Mouse (Mus musculus) embryo, embryonic 10.5 days (tissue): Measurements from ENCODE around the gene Dtx1.

ENCODE experiments used
- DNase-seq: peaks from one replicate; pipeline ENCODE4 v3.0.0-alpha.2; 2015; ENCODE audit warnings: low spot score

Gene Dtx1

GRCm38 (mm10) chr5:120703660-120704059 lies 8.1 kb downstream of the Dtx1 start:
- DNase-seq: no peak

- no peak for DNase-seq
Measured at GRCm38 (mm10) chr5:120702969-120703368, 8.8 kb downstream of the Dtx1 start.

GRCm38 (mm10) chr5:120702421-120702820 lies 9.3 kb downstream of the Dtx1 start:
- DNase-seq: no peak

- DNase-seq: no peak
Measured at GRCm38 (mm10) chr5:120700996-120701790, 10.5 kb downstream of the Dtx1 start.

GRCm38 (mm10) chr5:120698801-120699391 lies 12.8 kb downstream of the Dtx1 start:
- DNase-seq: no peak

GRCm38 (mm10) chr5:120698181-120698580 lies 13.5 kb downstream of the Dtx1 start:
- DNase-seq: no peak

GRCm38 (mm10) chr5:120696865-120697264 lies 14.9 kb downstream of the Dtx1 start:
- DNase-seq: no peak

- DNase-seq: peak; percentile 32
Measured at GRCm38 (mm10) chr5:120696057-120696743, 15.5 kb downstream of the Dtx1 start.

GRCm38 (mm10) chr5:120694695-120695074 lies 17.0 kb downstream of the Dtx1 start:
- DNase-seq: no peak

- no peak for DNase-seq
Measured at GRCm38 (mm10) chr5:120693931-120694694, 17.6 kb downstream of the Dtx1 start.

GRCm38 (mm10) chr5:120692034-120692433 lies 19.7 kb downstream of the Dtx1 start:
- no peak for DNase-seq

GRCm38 (mm10) chr5:120690417-120690816 lies 21.3 kb downstream of the Dtx1 start:
- DNase-seq: no peak

- DNase-seq: no peak
Measured at GRCm38 (mm10) chr5:120688434-120688833, 23.3 kb downstream of the Dtx1 start.

- no peak for DNase-seq
Measured at GRCm38 (mm10) chr5:120687897-120688296, 23.8 kb downstream of the Dtx1 start.

- DNase-seq: no peak
Measured at GRCm38 (mm10) chr5:120687484-120687851, 24.3 kb downstream of the Dtx1 start.

- DNase-seq: no peak
Measured at GRCm38 (mm10) chr5:120686749-120687483, 24.8 kb downstream of the Dtx1 start.

- DNase-seq: no peak
Measured at GRCm38 (mm10) chr5:120685678-120686077, 26.0 kb downstream of the Dtx1 start.

GRCm38 (mm10) chr5:120682982-120683771 lies 28.6 kb downstream of the Dtx1 start:
- no peak for DNase-seq

GRCm38 (mm10) chr5:120680918-120681317 lies 30.8 kb downstream of the Dtx1 start:
- no peak for DNase-seq

GRCm38 (mm10) chr5:120679676-120680555 lies 31.8 kb downstream of the Dtx1 start:
- peak; percentile 98 for DNase-seq
